Mouse (Mus musculus) hindbrain, embryonic 14.5 days (tissue): ENCODE results near the gene Larp4. TPM values are rescaled to one million over a fixed set of nuclear protein-coding genes. Genes with fewer than 3 reads are reported as not detected.
A peak's percentile ranks its signal among the peaks of the same experiment; 100 is the strongest.

Experiments
- ATAC-seq: fragments of 200-750 bp; cut with Nextera tagmentation; 2 replicates; pipeline ENCODE4 v1.8.0; 2017; ENCODE audit warnings: moderate number of reproducible peaks, mild to moderate bottlenecking, moderate TSS enrichment, moderate library complexity; ENCODE audit not compliant: low FRiP score
- DNase-seq: peaks from one replicate; pipeline ENCODE4 v3.0.0-alpha.2; 2015; ENCODE audit warnings: low spot score
- H3K27ac ChIP-seq: fragments of 300-500 bp; sonication (generic); 2 replicates; pipeline ENCODE4 v1.5.1; 2014; ENCODE audit warnings: mild to moderate bottlenecking, moderate library complexity
- H3K27me3 ChIP-seq: fragments of 300-500 bp; sonication (generic); 2 replicates; pipeline ENCODE4 v1.6.1; 2014; ENCODE audit warnings: mild to moderate bottlenecking, low read length, mixed read lengths; ENCODE audit not compliant: control insufficient read depth, insufficient read depth
- H3K36me3 ChIP-seq: fragments of 300-500 bp; sonication (generic); replicated peaks from 2 replicates; pipeline ENCODE4 v1.6.1; 2014; ENCODE audit not compliant: control insufficient read depth, insufficient read depth
- H3K4me1 ChIP-seq: fragments of 300-500 bp; sonication (generic); replicated peaks from 2 replicates; pipeline ENCODE4 v1.6.1; 2014; ENCODE audit warnings: antibody characterized with exemption, low read length, mixed read lengths; ENCODE audit not compliant: control insufficient read depth, insufficient read depth
- H3K4me2 ChIP-seq: fragments of 300-500 bp; sonication (generic); replicated peaks from 2 replicates; pipeline ENCODE4 v1.6.1; 2014; ENCODE audit warnings: mild to moderate bottlenecking, moderate library complexity
- H3K4me3 ChIP-seq: fragments of 300-500 bp; sonication (generic); replicated peaks from 2 replicates; pipeline ENCODE4 v1.5.1; 2014; ENCODE audit warnings: mild to moderate bottlenecking, low read length
- H3K9ac ChIP-seq: fragments of 300-500 bp; sonication (generic); 2 replicates; pipeline ENCODE4 v1.6.1; 2014
- H3K9me3 ChIP-seq: fragments of 300-500 bp; sonication (generic); 2 replicates; pipeline ENCODE4 v1.6.1; 2016; ENCODE audit warnings: low read length; ENCODE audit not compliant: control insufficient read depth
- WGBS: fragments of 180-500 bp; shearing (Covaris S2); extraction: QIAGEN DNeasy Blood & Tissue Kit; methylation state at CpG from one replicate; pipeline ENCODE4 v1.1.7; 2014; 5-methylcytosine and 5-hydroxymethylcytosine counted together
- polyA plus RNA-seq: library from polyadenylated mRNA; unstranded; fragments of >200 nt; fragmentation: Nextera tagmentation; extraction: Ambion mirVana; gene quantifications from 2 replicates; pipeline ENCODE4 v1.2.1, GENCODE M21; 2014

Gene Larp4
- polyA plus RNA-seq, 1 experiment from 2014 or later: 25.9 TPM

DNA sequence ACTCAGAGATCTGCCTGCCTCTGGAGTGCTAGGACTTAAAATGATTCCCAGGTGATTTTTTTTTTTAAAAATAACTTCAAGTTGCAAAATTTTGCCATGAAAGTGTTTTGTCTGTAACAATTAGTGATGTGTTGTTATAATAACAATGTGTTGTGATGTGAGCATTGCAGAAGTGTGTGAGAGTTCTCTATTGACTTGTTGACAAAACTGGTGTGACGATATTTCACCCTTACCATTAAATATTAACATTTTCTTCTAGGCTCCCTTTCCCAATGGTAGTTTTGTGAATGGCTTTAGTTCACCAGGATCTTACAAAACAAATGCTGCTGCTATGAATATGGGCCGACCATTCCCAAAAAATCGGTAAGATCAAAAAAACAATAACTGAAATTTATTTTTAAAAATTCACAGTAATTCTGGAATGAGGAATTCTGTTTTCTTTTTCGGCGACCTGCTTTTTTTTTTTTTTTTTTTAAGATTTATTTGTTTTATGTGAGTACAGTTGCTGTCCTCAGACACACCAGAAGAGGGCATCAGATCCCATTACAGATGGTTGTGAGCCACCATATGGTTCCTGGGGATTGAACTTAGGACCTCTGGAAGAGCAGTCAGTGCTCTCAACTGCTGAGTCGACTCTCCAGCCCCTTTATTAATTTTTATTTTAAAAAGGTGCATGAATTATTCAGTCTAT, 27.4 kb downstream of the Larp4 start:
- Histone ChIP-seq H3K9me3 (no peaks in the 10 kb centered on the region), H3K27me3 (no peaks in the 10 kb centered on the region), H3K27ac (no peak overlapping the region), H3K9ac (no peak overlapping the region), H3K36me3 (peaks cover 75% of the 10 kb centered on the region), H3K4me1 (no peaks in the 10 kb centered on the region), H3K4me3 (no peak overlapping the region), H3K4me2 (no peak overlapping the region)
- DNase-seq: no peak
- no peak for ATAC-seq
- WGBS: 94% methylated on average over 6 of the region's 6 CpGs

DNA sequence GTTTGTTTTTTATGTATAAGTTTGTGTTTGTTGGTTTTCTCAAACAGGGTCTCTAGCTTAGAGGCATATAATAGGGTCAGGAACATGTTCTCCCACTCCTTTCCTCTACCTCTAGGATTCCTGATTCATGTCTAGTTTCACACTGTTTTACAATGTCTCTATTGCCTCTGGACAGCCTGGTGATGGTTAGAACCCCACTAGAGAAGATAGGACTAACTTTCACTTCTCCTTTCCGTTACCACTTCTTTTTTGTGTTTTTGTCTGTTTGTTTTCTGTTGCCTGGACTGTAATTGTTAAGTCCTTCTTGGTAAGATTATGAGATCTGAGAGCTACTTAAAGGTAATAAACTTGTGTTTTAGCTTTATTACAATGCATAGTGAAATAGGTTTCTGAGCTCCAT, 29.5 kb downstream of the Larp4 start:
- no peak overlapping the region for H3K4me3 ChIP-seq
- no peak overlapping the region for H3K4me2 ChIP-seq
- H3K9me3 ChIP-seq: no peaks in the 10 kb centered on the region
- no peak overlapping the region for H3K27ac ChIP-seq
- H3K36me3 ChIP-seq: peaks cover 83% of the 10 kb centered on the region
- ATAC-seq (no peak), DNase-seq (no peak)
- H3K4me1 ChIP-seq: no peaks in the 10 kb centered on the region
- WGBS: 98% methylated on average over 1 of the region's 1 CpGs
- H3K27me3 ChIP-seq: no peaks in the 10 kb centered on the region
- H3K9ac ChIP-seq: no peak overlapping the region

- Histone ChIP-seq H3K4me2 (no peak overlapping the region), H3K27ac (no peak overlapping the region), H3K9me3 (no peaks in the 10 kb centered on the region), H3K36me3 (peaks cover 88% of the 10 kb centered on the region), H3K27me3 (no peaks in the 10 kb centered on the region), H3K4me1 (no peaks in the 10 kb centered on the region), H3K9ac (no peak overlapping the region), H3K4me3 (no peak overlapping the region)
- DNase-seq (no peak), ATAC-seq (no peak)
- 94% methylated on average over 7 of the region's 7 CpGs for WGBS
Observed at GRCm38 (mm10) chr15:100004677-100005273, 34.9 kb downstream of the Larp4 start.

- H3K36me3 ChIP-seq: peaks cover 96% of the 10 kb centered on the region
- no peak overlapping the region for H3K4me2 ChIP-seq
- H3K27me3 ChIP-seq: no peaks in the 10 kb centered on the region
- ATAC-seq (no peak), DNase-seq (no peak)
- H3K4me3 ChIP-seq: no peak overlapping the region
- no peaks in the 10 kb centered on the region for H3K4me1 ChIP-seq
- no peak overlapping the region for H3K9ac ChIP-seq
- no peak overlapping the region for H3K27ac ChIP-seq
- no peaks in the 10 kb centered on the region for H3K9me3 ChIP-seq
Observed at GRCm38 (mm10) chr15:100006180-100006579, 36.3 kb downstream of the Larp4 start.

GRCm38 (mm10) chr15:100018280-100018899, 48.5 kb downstream of the Larp4 start:
- peaks cover 12% of the 10 kb centered on the region for H3K36me3 ChIP-seq
- no peak for DNase-seq
- H3K4me3 ChIP-seq: no peak overlapping the region
- ATAC-seq: no peak
- H3K27ac ChIP-seq: no peak overlapping the region
- no peak overlapping the region for H3K9ac ChIP-seq
- no peaks in the 10 kb centered on the region for H3K4me1 ChIP-seq
- H3K4me2 ChIP-seq: no peak overlapping the region
- WGBS: 78% methylated on average over 6 of the region's 6 CpGs
- no peaks in the 10 kb centered on the region for H3K9me3 ChIP-seq
- no peaks in the 10 kb centered on the region for H3K27me3 ChIP-seq

DNA sequence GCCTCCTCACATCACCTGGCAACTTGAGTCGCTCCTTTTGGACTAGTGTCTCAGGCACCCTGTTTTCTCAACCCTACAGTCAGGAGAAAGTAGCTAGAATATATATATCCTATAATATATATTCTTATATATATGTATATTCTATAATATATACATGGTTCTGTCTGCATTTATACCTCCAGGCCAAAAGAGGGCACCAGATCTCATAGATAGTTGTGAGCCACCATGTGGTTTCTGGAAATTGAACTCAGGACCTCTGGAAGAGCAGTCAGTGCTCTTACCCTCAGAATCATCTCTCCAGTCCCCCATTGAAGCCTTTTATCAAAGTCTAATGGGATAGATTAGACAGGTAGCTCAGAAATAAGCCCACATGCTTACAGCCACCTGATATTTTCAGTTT, 51.3 kb downstream of the Larp4 start:
- no peak for ATAC-seq
- H3K9ac ChIP-seq: no peak overlapping the region
- no peaks in the 10 kb centered on the region for H3K27me3 ChIP-seq
- no peaks in the 10 kb centered on the region for H3K9me3 ChIP-seq
- H3K4me2 ChIP-seq: no peak overlapping the region
- H3K36me3 ChIP-seq: 0 out of 2 replicates have a peak, but pooled peaks cover 3% of the 10 kb centered on the region
- H3K4me3 ChIP-seq: no peak overlapping the region
- 96% methylated on average over 1 of the region's 1 CpGs for WGBS
- no peak for DNase-seq
- no peaks in the 10 kb centered on the region for H3K4me1 ChIP-seq
- no peak overlapping the region for H3K27ac ChIP-seq

- 23% methylated on average over 5 of the region's 5 CpGs for WGBS
- Histone ChIP-seq H3K36me3 (no peaks in the 10 kb centered on the region), H3K4me3 (no peak overlapping the region), H3K27me3 (no peaks in the 10 kb centered on the region), H3K4me1 (no peaks in the 10 kb centered on the region), H3K4me2 (no peak overlapping the region), H3K9me3 (no peaks in the 10 kb centered on the region), H3K27ac (no peak overlapping the region), H3K9ac (no peak overlapping the region)
- DNase-seq (peak; percentile 70), ATAC-seq (no peak)
Observed at GRCm38 (mm10) chr15:100022923-100023322, 53.1 kb downstream of the Larp4 start.

GRCm38 (mm10) chr15:100025076-100025834, 55.4 kb downstream of the Larp4 start:
- no peaks in the 10 kb centered on the region for H3K36me3 ChIP-seq
- no peaks in the 10 kb centered on the region for H3K9me3 ChIP-seq
- H3K27ac ChIP-seq: no peak overlapping the region
- H3K4me2 ChIP-seq: no peak overlapping the region
- 81% methylated on average over 11 of the region's 11 CpGs for WGBS
- no peaks in the 10 kb centered on the region for H3K27me3 ChIP-seq
- no peak overlapping the region for H3K9ac ChIP-seq
- no peak overlapping the region for H3K4me3 ChIP-seq
- no peak for ATAC-seq
- DNase-seq: no peak
- no peaks in the 10 kb centered on the region for H3K4me1 ChIP-seq

- Histone ChIP-seq H3K36me3 (no peaks in the 10 kb centered on the region), H3K4me1 (no peaks in the 10 kb centered on the region), H3K9ac (no peak overlapping the region), H3K27ac (no peak overlapping the region), H3K4me3 (no peak overlapping the region), H3K27me3 (no peaks in the 10 kb centered on the region), H3K9me3 (no peaks in the 10 kb centered on the region), H3K4me2 (no peak overlapping the region)
- WGBS: 80% methylated on average over 2 of the region's 2 CpGs
- ATAC-seq (no peak), DNase-seq (no peak)
Observed at GRCm38 (mm10) chr15:100028133-100028532, 58.3 kb downstream of the Larp4 start.
